Mouse (Mus musculus): Measurements from ENCODE around the gene Ly86.

DNA sequence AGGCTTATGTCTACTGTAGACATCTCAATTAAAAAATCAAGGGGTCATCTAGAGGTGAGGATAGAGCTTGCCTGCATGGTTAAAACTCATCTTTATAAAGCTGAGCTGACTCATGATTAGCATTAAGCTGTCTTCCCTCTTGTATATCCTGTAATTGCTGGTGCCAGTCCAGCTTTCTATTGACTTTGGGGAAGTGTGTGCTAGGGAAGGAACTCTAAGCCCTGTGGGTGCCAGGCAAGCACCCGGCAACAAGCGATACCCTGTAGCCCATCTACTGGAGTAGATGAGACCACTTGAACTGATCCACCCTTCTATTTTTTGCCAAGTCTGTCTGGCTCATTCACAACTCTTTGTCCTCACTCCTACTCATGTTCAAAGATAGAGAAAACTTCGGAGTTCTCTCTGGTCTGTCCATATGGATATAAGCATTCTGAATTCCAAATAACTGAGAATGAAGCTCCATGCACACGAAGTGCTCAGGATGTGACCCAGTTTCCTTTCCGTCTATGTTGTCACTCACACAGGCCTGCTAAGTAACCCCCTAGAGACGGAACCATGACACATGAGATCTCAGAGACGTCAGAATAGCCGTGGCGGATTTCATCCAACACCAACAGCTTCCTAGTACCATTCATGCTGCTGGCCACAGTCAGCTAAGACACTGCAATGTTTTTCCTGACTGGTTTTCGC is 10.8 kb downstream of the Ly86 start:
- TF ChIP-seq CTCF (IDR thresholded peaks at IDR 0.05) (no peak), POLR2A (IDR thresholded peaks at IDR 0.05; ENCODE audit: insufficient read depth, low read depth, low read length) (no peak)
